Mouse (Mus musculus) mature B cell (primary cell): ENCODE data around the gene Tcn2.
"Not testable (repeated sequence)": the region's sequence is repeated elsewhere in the genome, so short reads cannot be mapped to it uniquely, and the experiment has no call there.

ENCODE experiments used
- in situ Hi-C: fragments of 300-500 bp; cut with MboI; formaldehyde crosslinking; loops from 2 replicates; pipeline ENCODE4 v1.14.3; 2019

Gene Tcn2

DNA sequence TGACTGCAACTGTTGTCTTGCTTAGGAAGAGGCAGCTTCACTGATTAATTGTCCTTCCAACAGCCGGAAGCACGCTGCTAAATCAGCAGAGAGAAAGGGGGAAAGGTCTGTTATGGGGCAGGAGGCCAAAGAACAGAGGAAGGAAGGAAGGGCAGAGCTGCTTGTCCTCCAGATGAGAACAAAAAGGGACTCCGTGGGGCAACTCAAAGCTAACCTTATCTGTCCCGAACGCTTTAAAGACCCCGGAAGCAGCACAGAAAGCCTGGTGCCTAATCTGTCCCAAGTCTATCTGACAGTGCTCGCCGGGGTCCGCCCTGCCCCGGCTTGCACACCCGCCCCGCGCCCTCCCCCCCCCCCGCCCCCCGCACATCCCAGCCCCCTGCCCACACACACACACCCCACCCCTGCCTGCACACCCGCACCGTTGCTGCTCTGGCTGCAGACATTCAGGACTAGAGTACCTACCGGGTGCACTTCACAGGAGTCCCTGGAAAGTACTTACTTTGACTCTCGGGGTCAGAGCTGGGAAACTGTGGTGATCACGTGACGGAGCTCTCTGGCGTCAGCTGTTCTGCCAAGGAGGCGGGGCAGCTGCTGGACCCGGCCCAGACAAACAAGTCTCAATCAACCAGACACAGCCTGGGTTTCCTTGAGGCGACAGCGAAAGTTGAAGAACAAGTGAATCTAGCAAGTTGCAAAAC is at the start of gene Tcn2:
TSS of gene Tcn2 (minus strand) at position 649 of the 701 bp plus-strand sequence.
- in situ Hi-C loops, result no loop called here

DNA sequence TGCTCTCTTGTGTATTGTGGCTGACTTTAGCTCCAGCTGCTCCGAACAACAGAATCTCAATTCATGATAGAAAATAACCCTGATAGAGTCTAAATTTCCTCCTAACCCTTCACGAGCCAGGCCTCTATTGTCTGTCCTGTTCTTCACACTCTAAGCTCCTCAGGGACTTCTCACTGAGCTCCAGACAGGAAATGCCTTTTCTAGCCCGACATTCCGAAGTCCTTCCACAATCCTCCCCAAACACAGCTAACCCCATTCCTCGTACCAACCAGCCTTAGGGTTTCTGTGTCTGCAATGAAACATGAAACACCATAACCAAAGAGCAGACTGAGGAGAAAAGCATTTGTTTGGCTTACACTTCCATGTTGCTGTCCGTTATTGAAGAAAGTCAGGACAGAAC is 49.6 kb upstream of the Tcn2 start:
- in situ Hi-C loops, result no loop called here

DNA sequence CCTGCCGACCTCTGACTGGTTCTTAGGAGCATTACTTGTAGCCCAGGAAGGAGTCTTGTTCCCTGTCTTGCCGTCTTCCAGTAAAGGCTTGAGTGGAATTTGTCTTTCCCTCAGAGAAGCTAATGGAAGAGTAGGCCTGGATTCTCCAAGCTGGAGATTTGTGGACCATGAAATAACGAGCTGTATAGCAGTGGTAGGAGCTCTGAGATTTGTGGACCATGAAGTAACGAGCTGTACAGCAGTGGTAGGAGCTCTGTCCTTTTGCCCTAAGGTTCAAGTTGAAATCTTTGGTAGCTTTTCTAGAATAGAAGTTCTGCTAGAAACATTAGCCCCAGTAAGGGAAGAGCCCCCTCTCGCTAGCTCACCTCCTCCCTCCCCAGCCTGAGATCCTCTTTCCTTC is 46.5 kb upstream of the Tcn2 start:
- in situ Hi-C loops, result no loop called here

DNA sequence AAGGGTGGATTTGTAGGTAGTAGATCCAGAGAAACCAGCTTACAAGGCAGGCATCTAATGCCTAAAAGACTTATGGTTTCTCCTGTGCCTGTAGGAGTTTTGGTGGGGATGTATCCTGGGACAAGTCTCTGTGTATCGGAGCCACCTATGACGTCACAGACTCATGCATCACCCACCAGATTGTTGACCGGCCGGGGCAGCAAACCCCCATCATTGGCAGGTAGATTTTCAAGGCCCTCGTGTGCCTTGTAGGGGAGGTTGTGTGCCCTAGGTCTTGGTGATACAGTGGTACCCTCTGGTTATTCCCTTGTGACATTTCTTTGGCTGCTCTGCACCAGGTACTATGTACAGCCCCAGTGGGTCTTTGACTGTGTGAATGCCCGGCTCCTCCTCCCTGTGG is 44.7 kb upstream of the Tcn2 start, which contains the start of gene 4930556J24Rik:
TSS of gene 4930556J24Rik (minus strand) at position 101 of the 400 bp plus-strand sequence.
- in situ Hi-C loops, result no loop called here

DNA sequence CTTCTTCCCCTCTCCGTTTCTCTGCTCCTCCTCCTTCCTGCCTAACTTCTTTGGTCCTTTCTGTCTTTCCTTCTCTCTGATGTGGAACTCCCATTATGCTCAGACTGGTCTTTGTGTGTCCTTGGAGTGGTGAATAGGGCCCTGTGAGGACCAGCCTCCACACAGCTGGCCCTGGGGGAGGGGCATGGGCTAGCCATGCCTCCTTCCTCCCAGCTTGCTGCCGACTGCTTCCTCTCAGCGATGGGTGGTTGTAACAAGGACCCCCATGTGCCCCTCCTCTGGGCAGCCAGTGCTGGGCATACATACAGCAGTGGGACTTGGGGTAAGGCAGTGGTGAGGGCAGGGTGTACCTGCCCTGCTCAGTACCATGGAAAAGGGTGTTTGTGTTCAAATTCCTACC is 42.4 kb upstream of the Tcn2 start:
- in situ Hi-C loops, result no loop called here

DNA sequence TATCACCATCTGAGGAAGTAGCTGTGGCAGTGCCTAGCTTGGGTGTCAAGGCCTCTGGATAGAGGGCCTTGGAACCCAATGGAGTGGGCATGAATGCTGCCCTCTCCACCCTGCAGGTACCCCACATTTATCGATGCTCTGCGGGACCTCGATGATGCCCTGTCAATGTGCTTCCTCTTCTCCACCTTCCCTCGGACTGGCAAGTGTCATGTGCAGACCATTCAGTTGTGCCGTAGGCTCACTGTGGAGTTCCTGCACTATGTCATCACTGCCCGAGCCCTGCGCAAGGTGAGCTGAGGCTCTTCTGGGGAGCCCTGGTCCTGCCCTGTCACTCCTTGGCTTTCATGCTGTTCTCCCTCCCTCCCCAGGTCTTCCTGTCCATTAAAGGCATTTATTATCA is 41.1 kb upstream of the Tcn2 start:
- in situ Hi-C loops, result no loop called here

DNA sequence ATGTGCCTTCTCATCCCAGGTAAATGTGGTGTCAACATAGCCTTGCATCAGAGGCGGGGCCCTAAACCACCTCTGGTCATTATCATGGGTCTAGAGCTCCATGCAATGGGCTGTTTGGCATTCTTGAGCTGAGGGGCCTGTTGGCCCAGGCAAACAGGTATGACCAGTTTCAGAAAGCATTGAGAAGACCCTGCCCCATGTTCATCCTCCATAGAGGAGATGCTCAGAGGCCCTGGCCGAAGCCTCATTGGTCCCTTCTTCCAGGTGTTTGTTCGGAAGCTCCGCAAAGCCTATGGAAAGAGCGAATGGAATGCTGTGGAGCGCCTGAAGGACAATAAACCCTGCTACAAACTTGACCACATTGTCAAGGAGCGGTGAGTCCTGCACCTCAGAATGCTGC is 38.4 kb upstream of the Tcn2 start:
- in situ Hi-C loops, result no loop called here

DNA sequence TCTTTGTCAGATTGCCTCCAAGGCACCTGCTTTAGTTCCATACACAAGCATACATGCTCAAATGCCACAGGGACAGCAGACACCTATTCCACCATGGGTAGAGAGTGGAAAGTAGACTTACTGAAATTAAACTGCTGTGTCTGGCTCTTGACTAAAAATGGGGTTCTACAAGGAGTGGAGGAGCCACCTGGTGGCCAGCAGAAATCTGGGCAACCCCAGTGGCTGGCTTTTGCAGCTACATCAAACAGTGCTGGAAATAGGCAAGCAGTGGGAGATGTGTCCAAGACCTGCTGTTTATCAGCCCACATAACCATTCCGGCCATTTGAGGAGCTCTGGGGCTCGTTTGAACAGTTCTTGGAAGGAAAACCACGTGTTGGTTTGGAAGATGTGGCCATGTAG is 37.9 kb upstream of the Tcn2 start:
- in situ Hi-C loops, result no loop called here

DNA sequence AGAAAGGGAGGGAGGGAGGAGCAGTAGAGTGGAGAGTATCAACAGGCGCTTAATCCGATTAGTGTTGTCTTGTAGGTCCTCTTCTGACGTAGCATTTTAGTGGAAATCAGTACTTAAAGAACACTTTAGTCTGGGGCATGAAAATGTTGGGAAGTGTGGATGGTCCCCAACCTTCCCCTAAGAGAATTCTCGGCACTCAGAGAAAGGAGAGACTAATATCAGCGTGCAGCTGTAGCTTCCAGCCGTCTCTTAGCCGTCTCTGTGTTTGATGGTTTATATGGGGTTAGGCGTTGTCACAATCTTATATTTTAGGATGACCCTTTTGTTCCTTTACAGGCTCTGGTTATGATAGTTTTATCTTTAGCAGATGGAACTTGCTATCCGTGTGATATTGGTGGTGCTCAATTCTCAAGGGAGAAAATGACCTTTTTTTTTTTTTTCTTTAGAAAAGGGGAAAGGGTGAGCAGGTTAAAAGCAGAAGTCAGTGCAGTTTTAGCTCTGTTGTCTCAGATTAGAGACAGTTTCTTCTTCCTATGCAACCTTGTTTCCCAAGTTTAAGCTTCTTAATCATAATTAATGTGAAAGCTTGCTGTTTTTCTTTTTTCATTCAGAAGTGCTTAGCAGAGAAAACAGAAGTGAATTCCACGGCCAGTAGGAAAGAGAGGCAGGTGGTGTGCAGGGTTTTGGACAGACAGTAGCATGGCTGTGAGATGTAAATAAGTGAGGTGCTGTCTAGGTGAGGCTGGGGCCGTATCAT is 32.6 kb upstream of the Tcn2 start:
- in situ Hi-C loops, result no loop called here

DNA sequence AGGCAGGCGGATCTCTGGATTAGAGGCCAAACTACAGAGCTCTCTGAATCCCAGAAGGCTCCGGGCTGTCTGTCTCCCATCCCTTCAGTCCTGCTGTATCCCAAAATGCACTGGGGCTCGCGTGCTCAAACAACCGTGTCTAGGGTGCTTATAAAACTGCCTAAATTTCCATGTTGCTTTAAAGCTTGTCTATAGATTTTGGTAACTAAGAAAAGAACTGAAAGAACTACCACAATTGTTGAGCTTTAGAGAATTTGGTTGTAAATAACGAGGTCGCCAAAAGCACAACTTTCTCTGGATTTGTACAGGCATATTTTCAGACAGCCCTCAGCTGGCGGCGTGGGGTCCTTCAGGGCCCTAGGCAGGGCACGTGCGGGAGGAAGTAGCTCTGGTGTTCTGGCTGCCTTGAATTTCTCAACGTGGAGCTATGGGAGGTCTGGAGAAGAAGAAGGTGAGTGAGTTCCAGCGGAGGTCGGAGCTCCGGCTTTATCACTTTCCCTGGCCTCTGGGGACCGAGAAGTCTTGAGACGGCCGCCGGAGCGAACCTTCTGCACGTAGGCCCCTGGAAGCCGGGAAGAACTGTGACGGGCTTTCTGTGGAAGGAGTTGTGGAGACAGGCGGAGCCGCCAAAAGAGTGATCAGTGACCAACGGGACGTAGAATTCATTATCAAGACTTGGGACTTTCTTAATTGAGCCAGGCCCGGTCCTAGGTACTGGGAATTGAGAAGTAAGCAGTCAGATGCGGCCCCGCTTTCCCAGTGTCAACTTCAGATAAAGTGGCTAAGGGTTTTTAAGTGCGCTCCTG is 31.9 kb upstream of the Tcn2 start, which contains the start of gene Pes1:
TSS of gene Pes1 (plus strand) at position 366 of the 806 bp plus-strand sequence.
- in situ Hi-C loops, result no loop called here

DNA sequence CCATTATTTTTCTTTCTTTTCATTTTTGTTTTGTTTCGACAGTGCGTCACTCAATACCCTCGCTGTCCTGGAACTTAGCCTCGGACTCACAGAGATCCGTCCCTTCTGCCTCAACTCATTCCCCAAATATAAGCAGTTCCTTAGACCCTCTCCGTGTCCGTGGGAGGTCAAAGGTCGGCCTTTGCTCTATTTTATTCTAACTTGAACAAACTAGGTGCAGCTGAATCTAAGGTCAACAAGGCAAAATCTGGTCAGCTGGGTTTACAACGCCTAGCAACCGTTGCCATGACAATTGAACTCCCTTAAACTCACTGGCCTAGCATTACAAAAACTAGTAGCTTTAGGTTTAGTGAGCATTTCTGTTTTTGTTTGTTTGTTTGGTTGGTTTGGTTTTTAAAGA is 31.2 kb upstream of the Tcn2 start:
- in situ Hi-C loops, result no loop called here

DNA sequence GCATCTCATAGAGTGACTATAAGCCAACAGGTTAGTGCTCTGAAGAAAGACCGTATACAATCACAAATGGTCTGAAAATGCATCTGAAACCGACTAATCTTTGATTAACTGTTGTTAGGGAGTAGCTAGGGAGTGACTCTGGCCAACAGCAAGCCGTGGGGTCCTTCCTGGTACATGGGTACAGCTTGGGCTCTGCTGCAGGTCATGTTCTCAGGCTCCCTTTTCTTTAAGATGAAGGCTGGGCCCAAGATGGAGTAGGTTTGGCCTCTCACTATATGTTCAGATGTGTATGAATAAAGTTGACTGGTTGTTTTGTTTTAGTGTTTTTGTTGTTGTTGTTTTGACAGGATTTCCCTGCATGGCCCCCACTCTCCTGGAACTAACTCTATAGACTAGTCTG is 29.8 kb upstream of the Tcn2 start:
- in situ Hi-C loops, result no loop called here

DNA sequence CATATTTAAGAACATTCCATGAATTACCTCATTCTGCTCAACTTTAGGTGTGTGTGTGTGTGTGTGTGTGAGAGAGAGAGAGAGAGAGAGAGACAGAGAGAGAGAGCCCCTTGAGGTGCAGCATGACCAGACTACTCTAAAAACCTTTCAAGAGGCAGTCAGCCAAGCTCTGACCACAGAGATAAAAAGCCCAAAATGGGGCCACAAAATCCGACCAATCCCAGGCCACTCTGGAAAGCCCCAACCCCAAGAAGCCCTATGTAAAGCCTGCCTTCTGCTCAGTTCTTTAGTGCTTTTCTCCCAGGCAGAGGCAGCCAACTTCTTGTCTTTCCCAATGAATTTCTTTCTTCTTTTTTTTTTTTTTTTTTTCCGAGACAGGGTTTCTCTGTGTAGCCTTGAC is 28.9 kb upstream of the Tcn2 start:
- in situ Hi-C loops, result no loop called here

DNA sequence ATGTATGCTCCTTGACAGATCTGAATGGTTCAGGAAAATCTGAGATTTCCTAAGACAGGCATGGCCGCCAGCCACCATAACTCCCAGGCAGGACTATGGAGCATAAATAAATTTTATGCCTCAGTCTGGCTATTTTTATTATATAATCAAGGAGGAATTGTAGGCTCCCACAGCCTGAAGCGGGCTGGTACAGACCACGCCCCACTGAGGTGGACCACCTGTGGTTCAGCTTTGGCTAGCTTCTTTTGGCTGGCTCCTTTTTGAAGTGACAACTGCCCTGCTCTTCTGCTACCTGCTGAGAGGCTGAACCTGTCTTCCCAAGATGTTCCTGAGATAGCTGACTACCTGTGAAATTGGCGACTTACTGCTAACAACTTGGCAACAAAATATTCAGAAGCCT is 23.4 kb upstream of the Tcn2 start:
- in situ Hi-C loops, result not testable (repeated sequence)

DNA sequence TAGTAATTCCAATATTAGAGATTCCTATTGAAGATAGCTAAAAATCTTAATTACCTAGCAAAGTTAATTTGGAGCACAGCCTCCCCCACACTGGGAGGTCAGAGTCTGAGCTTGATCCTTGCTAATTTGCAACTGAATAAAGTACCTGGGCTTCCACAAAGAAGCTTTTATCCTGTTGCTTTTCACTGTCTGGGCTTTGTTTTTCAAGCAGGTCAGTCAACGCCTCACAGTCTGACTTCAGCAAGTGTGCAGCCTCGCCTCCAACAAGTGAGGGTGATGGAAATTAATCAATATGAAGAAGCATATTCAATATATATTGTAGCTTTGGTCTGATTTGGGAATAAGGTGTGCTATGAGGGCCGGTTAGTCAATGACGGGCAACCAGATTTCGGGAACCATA is 22.9 kb upstream of the Tcn2 start:
- in situ Hi-C loops, result not testable (repeated sequence)

DNA sequence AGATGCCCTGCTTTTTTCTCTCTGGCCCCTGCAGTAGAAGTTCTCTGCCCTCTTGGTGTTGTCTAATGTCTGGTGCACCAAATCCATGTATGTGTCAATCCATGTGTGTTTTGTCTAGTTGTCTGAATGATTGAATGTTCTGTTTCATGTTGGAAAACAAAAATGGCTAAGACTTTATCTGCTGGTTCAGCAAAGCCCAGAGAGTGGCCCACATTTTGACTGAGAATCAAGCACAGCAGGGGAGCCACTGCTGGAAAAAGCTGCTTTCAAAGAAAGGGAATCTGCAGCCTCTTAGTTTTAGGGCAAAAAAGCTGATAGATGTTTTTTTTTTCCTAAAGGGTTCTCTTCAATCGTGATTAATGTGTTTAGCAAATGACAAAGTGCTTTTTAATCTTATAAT is 14.4 kb upstream of the Tcn2 start:
- in situ Hi-C loops, result no loop called here

DNA sequence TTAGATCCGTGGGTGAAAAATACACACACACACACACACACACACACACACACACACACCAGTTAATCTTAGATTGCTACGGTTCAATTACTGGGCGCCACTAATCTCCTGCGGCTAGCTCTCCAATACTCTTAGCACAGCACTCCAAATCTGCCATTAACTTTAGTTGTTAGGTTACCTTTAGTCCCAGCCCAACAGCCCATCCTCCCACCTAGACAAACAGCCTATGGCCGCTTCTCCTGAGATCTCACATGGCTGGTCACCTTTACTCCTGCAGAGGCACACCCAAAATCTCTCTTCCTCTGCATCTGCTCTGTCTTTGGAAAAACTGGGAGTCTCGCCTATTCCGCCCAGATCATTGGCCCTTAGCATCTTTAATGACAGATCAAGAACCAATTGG is 9.4 kb upstream of the Tcn2 start:
- in situ Hi-C loops, result no loop called here

DNA sequence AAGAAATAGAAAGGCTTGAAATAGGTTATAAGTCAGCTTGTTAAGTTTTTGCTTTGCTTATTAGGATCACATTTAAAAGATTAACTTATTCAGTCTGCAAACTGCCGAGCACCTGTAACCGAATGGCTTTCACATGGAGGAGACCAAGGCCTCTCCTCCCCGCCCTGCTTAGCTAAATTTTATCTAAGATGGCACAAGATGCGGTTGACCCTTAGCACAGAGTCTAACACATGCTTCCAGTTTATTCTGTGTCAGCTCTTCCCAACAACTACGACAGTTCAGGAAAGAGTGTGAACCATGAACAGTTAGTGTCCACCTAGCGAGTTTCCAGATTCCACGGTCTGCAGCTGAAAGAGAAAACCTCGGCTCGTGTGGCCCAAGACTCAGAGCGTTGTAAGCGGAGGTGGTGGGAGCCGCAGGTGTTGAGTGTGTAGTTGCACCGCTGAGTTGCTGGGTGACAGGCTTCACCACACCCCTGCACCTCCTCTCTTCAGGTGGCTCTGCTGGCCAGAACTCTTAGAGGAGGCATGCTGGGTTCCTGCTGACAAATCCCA is 5.4 kb upstream of the Tcn2 start:
- in situ Hi-C loops, result no loop called here

DNA sequence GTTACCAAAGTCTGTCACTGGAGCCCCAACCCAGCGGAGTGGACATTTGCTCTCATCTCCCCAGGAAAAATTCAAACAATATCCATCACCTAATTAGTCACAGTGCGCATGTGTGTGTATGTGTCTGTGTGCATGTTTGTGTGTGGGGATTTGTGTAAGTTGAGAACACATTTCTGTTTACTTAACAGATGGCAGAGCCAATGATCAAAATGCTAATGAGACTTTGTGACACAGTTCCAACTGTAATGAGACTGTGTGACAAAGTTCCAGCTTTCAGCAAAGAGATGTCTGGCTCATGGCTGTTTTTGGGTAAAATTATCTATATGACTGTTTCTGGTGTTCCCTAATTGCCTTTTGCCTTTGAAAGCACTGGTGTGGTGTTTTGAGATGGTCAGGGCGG is 4.4 kb upstream of the Tcn2 start:
- in situ Hi-C loops, result no loop called here

DNA sequence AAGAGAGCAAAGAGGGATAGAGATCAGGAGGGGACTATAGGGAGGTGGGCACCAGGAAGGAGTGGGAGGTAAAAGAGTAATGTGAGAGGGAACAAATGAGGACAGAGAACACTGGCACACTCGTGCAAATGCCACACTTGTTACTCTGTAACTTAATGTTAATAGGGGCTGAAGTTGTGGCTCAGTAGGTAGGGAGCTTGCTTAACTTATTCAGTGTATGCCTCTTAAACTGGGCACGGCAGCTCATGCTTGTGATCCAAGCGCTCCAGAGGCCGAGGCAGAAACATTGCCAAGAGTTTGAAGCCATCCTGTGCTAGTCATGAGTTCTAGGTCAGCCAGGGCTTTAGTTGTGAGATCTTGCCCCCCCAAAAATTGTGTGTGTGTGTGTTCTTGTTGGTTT is 3.2 kb upstream of the Tcn2 start:
- in situ Hi-C loops, result no loop called here

DNA sequence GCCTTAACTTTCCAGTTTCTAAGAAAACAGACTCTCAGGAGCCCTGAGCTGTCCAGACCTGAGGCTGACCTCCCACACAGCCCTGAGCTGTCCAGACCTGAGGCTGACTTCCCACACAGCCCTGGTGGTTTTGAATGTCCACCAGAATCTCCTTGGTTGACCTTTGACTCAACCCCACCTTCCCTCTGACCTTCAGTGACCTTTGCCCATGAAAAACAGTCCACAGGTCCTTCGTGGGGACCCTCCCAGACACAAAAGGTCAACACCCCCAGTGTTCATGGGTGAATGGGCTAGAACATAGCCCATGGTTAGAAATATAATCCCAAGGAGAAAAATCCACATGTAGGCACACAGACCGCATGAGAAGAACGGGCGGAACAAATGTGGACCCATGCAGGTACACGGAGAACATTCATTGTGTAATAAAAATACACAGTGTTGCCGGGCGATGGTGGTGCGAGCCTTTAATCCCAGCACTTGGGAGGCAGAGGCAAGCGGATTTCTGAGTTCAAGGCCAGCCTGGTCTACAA is 1.9 kb upstream of the Tcn2 start:
- in situ Hi-C loops, result no loop called here

DNA sequence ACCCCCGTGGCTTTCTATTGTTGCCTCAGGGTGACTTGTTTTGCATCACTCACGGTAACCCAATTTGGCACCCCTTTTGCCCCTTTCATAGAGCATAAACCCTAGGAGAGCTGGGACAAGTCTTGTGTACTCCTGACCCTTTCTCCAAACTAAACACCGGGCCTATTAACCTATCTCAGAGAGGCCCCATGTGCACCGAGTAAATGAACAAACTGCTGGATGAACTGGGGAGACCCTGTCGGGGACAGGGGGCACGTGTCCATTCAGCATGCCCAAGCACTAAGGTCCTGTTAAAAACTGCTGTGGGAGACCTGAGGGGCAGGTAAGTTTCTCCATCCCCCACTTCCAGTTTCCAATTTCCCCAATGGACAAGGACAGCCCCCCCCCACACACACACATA is 1.0 kb downstream of the Tcn2 start:
- in situ Hi-C loops, result no loop called here
